Mouse (Mus musculus): ENCODE measurements around the gene Ip6k1. TPM values are rescaled to one million over a fixed set of nuclear protein-coding genes. Genes with fewer than 3 reads are reported as not detected.

Gene Ip6k1
- 10 to 100 TPM; 26.3 to 28.8 TPM for total RNA-seq (2021)
- long read RNA-seq, experiment 1, full-length matches to known transcripts = 19 of 30 reads
- long read RNA-seq, experiment 1, partial matches to known transcripts = 1 of 30 reads
- long read RNA-seq, experiment 1, other reads (novel, unspliced or antisense) = 10 of 30 reads
- long read RNA-seq, experiment 2, full-length matches to known transcripts = 19 of 47 reads
- long read RNA-seq, experiment 2, partial matches to known transcripts = 5 of 47 reads
- long read RNA-seq, experiment 2, other reads (novel, unspliced or antisense) = 23 of 47 reads

DNA sequence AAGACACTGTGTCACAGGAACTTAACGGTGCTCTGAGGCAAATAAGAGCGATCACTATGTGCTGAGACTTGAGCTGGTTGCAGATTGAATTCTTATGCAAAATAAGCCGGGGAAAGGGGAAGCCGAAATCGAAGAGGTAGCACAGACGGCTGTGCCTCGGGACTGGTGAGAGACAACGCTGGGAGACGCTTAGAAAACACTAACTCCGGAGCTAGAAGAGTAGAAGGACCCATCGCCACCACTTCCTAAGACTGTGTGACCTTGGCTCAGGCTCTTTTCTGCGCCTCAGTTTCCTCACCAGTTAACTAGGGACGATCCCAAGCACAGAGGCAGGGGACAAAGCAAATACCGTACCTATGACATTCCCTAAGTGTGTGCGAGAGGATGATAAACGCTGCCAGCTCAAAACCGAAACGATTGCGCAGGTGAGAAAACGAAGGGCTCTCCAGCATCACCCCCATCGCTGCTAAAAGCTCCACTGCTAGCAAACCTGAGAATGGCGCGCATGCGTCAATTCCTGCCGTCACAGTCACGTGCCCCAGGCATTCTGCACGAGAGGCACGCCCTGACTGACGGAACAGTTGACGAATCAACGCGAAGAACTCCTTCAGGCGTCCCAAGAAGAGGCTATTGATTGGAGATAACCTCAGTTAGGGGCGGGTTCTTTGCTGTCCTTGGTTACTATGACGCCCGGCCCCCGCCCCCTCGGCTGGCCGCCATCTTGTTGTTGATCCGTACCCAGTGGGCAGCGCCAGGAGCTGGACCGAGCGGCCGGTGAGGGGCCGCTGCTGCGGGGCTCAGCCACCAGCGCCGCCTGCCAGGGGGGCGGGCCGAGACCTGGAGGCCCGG, at the start of gene Ip6k1:
TSS of gene Ip6k1 (plus strand) at position 580 of the 849 bp plus-strand sequence.
- DNase-seq = peak; percentile 100
- intact Hi-C loops (cut with DNase I; ENCODE audit: low total_unique reads) = no loop called here

DNA sequence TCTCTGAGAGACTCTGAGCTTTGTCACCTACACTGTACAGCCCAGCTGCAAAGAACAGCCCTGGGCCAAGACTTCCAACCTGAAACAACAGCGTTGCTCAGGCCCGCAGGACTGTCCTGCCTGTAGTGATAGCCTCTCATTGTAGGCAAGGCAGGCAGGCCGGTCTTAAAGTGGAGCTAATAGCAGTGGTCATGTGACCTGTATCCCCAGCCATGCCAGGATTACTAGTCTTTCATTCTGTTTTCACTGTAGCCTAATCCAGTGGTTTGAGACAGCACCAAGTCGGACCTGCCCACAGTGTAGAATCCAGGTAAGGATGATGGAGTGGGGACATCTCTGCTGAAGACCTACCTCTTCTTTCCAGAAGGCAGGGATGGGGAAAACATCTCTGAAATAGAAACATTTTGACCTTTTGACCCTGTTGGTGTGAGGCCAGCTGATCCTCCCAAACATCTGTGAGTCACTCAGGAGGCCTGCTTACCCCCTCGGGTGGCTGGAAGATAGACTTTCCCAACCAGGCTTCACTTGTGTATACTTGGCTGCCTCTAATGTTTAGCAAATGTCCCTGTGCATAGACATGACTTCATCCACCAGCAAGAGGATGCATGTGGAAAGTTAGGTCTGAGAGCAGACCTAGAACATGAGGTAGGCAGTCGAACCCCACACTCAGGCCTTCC, 46.5 kb upstream of the Ip6k1 start:
- DNase-seq = no peak
- intact Hi-C loops (cut with DNase I; ENCODE audit: low total_unique reads) = no loop called here

DNA sequence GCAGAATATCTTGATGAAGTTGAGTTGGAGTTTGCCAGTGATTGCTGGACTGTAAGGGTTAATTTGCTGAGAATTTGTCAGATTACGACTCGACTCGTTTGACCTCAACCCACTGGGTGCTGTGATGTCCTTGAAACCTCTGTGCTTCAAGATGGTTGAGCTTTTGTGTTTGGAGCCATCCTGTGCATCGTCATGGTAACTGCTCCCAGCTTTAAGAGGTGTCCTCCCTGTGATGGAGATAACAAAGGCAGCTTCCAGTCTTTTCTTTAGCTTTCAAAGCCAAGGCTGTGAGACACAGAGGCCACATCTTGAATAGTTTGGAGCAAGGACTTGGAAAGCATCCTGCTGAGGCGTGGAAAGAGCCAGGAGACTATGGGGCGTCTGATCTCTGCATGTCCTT, 45.2 kb upstream of the Ip6k1 start:
- intact Hi-C loops (cut with DNase I; ENCODE audit: low total_unique reads) = no loop called here
- no peak for DNase-seq

DNA sequence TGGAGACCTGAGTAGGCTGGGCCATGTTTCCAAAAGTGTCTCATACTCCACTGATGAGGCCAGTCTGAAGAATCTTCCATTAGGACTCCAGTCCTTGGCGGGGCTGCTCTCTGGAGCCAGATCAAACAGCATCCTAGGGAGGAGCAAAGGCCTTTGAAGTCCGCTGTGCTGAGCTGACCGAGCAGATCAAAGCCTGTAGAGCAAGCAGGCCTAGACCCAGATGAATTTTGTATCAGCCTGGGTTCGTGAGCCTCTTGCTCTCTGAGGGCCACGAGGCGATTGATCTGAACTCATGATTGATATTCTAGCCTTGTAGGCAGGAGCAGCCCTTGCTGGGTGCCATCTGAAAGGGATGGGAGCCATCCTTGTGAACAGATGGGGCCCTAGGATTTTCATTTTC, 42.4 kb upstream of the Ip6k1 start:
- DNase-seq = no peak
- intact Hi-C loops (cut with DNase I; ENCODE audit: low total_unique reads) = no loop called here

DNA sequence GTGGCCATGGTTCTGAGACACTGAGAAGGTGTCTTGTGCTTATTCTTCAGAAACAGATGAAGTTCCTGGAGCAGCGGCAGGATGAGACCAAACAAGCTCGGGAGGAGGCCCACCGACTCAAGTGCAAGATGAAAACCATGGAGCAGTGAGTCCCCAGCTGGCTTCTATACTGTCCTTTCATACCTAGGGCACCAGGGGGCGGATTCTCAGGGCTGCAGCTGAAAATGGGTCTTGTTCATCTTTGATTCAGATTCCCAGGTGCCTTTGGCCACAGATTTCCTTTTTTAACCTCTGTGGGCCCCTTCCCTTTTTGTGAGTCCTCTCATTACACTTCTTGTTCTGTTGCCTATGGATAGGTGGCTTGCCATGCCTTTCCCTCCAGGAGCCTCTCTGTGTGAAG, 41.4 kb upstream of the Ip6k1 start:
- intact Hi-C loops (cut with DNase I; ENCODE audit: low total_unique reads) = no loop called here
- DNase-seq = no peak

DNA sequence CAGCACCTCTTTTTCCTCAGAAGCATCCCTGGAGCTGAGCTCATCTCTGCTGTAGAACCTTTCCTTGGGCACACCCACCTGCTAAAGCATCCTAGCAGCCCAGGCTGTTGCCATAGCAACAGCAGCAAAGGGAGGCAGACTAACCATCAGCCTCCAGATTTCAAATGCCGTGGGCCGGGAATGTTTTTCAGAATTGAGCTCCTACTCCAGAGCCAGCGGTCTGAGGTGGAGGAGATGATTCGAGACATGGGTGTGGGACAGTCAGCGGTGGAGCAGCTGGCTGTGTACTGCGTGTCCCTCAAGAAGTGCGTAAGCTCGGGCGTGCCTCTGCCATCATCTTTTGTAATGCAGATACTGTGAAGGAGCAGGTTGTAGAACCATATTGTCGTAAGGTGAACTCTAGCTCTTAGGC, 40.9 kb upstream of the Ip6k1 start:
- intact Hi-C loops (cut with DNase I; ENCODE audit: low total_unique reads) = no loop called here
- no peak for DNase-seq

DNA sequence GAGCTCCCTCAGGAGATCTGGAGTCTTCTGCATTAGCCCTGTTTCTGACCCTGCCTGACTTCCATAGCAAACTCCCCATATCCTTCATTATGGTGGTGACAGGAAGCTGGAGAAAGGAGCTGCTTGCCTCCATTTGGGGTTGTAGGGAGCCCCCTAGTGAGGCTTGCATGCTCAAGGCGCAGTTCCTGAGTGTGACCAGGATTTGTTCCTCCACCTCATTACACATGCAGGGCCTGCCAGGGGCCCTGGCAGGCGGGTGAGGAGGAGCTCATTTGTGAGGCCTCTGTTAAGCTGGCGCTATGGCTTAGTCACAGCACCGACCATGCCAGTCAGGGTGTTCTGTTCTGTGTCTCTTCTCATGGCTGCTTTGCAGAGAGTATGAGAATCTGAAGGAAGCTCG, 40.4 kb upstream of the Ip6k1 start:
- DNase-seq = no peak
- intact Hi-C loops (cut with DNase I; ENCODE audit: low total_unique reads) = no loop called here

DNA sequence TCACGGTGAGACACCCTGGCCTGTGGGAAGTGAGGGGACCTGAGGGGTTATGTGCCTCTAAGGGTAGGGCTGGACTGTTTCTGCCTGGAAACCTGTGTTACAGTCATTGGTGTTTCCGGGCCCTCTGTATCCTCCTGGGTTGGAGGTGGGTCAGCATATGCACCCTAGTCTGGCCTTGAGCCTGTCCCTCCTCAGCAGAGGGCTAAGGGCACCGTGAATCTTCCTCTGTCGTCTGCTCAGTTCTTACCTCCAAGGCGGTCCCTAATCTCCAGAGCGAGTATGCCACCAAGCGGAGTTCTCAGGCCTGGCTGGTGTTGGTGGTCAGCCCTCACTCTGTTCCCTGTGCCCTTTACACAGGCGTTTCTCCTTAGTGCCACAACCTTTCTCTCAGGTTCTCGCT, 39.4 kb upstream of the Ip6k1 start:
- no peak for DNase-seq
- intact Hi-C loops (cut with DNase I; ENCODE audit: low total_unique reads) = no loop called here

DNA sequence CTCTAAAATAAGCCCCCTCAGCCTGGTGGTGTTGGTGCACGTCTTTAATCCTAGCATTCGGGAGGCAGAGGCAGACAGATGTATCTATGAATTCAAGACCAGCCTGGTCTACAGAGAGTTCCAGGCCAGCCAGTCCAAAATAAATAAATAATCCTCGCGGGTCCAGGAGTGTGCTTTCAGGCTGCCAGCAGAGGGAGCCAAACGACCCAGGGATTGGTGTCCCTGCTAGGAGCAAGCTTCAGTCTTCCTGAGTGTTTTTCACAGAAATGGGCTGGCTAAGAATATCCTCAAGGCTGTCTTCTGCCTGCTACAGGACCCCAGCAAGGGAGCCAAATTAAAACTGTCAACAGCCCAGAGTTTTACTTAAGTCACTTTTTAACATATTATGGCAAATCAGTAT, 38.6 kb upstream of the Ip6k1 start:
- intact Hi-C loops (cut with DNase I; ENCODE audit: low total_unique reads) = no loop called here
- peak; percentile 89 for DNase-seq

DNA sequence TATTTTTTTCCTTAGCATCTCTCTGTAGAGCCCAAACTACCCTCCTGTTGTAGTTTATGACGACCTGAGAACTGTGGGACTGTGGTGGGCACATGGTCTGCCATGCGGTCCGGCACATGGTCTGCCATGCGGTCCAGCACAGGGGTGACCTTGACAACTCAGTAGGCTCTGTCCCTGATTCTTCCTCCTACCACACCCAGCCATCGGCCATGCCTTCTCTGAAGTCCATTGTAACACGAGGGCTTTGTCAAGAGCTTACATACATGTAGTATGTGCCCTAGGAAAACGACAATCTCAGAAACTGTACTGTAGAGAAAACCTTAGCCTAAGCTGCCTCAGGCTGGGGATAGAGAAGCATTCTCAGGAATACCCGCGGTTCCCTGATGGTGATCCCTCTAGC, 37.6 kb upstream of the Ip6k1 start:
- intact Hi-C loops (cut with DNase I; ENCODE audit: low total_unique reads) = loop anchor here (5.0 kb wide), 1 partner anchor 98 kb away; no protein-coding TSS in a partner anchor

DNA sequence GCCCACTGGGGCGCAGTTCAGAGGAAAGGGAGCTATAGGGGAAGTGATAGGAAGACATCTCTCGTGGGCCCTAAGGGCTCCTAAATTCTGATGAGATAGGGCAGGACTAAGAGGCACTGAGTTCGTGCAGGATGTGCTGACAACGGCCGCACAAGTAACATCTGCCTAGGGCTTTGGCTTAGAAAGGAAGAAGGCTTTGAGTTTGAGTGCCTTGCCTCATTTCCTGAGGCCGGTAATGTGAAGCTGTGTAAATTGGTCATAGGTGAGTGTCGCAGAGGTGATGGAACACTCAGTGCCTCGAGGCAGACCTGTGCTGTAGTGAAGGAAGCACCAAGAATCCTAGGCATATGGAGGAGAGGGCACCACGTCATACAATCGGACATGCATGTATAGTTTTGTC, 35.6 kb upstream of the Ip6k1 start:
- intact Hi-C loops (cut with DNase I; ENCODE audit: low total_unique reads) = loop anchor here (5.0 kb wide), 1 partner anchor 96 kb away; no protein-coding TSS in a partner anchor
- DNase-seq = no peak

More for the DNA sequence above, 37.6 kb upstream of the Ip6k1 start:
- no peak for DNase-seq

DNA sequence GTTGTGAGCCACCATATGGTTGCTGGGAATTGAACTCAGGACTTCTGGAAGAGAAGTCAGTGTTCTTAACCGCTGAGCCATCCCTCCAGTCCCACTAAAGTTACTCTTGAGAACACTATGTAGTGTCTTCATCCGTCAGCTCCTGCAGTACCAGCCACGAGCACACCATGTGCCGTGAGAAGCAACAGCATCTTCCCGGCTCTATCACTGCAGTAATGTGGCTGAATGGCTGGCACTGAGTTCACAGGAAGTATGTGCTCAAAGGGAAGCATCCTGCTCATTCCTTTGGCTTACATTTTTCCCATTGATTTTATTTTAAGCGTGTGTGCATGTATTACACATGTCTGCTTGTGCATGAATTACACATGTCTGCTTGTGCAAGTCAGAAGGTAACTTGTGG, 34.9 kb upstream of the Ip6k1 start:
- intact Hi-C loops (cut with DNase I; ENCODE audit: low total_unique reads) = loop anchor here (5.0 kb wide), 1 partner anchor 95 kb away; no protein-coding TSS in a partner anchor
- DNase-seq = no peak

DNA sequence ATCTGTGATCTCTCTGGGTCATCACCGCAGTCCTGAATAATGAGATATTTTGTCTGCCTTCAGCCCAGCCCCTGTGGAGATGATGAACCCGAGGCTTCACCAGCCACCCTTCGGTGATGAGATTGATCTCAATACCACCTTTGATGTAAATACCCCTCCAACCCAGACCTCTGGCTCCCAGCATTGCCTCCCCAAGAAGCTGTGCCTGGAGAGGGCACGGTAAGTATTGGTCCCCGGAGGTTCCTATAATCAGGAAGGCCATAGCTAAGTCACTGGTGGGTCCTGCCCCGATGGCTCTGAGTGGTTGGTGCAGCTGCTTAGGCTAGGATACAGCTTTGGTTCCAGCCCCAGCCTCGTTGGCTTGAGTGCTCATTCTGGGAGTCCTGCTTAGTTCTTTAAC, 33.8 kb upstream of the Ip6k1 start:
- intact Hi-C loops (cut with DNase I; ENCODE audit: low total_unique reads) = loop anchor here (5.0 kb wide), 1 partner anchor 94 kb away; no protein-coding TSS in a partner anchor
- DNase-seq = no peak

DNA sequence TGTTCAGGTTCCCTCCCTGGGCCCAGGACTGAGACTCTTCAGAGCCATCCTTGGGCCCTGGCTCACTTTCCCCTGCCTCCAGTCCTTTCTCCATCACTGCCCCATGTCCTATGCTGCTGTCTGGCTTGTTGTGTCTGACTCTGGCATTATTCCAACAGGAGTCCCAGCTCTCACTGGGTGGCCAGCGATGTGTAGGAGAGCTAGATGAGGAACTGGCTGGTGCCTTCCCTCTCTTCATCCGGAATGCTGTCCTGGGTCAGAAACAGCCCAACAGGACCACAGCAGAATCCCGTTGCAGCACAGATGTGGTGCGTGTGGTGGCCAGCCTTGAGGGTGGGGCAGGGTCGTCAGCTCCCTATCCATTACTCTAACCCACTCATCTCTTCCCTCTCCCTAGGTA, 32.0 kb upstream of the Ip6k1 start:
- intact Hi-C loops (cut with DNase I; ENCODE audit: low total_unique reads) = no loop called here
- DNase-seq = no peak

DNA sequence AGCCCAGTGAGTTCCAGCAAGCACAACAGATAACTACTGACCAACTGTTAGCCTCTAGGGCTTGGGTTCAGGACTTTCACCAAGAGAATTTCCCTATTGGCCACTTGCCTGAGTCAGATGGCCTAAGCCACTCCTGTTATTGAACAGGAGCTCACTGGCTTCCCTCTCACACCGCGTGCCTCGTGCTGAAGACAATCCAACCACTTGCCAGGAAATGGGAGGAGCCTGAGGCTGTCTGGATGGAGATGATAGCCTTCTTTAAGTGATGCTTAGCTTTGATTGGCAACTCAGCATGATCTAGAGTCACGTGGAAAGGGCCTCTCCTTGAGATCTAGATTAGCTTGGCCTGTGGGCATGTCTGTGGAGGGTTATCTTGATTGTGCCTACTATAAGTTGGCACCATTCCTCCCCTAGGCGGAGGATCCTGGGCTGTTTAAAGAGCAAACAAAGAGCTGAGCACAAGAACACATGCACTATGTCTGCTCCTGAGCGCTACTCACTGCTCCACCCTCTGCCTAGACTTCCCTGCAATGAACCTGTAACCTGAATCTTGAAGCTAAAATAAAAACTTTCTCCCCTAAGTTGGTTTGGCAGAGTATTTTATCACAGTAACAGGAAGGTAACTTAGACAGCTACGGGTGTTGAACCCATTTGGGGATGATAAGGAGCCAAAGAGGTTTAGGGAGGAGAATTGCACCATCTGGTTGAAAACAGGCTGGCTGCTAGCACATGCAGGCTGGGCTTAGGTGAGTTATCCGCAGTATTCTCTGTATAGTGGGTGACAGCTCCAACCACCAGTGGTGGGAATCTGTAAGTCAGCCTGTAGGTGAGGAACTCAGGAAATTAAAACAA, 30.4 kb upstream of the Ip6k1 start:
- DNase-seq = no peak
- intact Hi-C loops (cut with DNase I; ENCODE audit: low total_unique reads) = no loop called here

DNA sequence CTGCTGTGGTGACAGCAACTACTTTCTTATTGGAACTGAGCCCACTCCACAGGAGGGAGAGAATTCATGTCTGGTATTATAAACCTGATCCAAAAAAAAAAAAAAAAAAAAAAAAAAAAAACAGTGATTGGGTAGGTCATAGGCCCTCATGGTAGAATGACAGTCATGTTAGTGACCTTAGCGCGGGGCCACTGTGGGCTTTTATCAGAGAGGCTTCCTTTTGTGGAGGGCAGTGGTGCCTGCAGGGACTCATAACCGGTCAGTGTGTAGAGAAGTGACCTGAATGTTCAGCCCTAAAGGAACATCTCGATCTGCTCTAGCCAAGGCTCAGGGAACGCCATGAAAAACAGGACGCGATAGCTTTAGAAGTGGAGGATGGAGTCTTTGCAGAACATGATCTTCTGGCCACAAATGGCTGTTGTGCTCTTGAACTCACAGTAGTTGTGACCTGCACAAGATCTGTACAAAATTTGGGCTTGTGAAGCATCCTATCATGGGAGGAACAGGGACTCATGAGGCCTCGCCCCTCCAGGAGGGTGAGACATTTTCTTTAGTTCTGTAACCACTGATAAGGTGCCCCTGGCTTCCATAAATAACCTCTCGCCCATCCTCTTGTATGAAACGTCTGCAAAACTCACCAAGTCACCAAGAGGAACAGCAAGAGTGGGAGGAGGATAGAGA, 27.7 kb upstream of the Ip6k1 start:
- no peak for DNase-seq
- intact Hi-C loops (cut with DNase I; ENCODE audit: low total_unique reads) = no loop called here

DNA sequence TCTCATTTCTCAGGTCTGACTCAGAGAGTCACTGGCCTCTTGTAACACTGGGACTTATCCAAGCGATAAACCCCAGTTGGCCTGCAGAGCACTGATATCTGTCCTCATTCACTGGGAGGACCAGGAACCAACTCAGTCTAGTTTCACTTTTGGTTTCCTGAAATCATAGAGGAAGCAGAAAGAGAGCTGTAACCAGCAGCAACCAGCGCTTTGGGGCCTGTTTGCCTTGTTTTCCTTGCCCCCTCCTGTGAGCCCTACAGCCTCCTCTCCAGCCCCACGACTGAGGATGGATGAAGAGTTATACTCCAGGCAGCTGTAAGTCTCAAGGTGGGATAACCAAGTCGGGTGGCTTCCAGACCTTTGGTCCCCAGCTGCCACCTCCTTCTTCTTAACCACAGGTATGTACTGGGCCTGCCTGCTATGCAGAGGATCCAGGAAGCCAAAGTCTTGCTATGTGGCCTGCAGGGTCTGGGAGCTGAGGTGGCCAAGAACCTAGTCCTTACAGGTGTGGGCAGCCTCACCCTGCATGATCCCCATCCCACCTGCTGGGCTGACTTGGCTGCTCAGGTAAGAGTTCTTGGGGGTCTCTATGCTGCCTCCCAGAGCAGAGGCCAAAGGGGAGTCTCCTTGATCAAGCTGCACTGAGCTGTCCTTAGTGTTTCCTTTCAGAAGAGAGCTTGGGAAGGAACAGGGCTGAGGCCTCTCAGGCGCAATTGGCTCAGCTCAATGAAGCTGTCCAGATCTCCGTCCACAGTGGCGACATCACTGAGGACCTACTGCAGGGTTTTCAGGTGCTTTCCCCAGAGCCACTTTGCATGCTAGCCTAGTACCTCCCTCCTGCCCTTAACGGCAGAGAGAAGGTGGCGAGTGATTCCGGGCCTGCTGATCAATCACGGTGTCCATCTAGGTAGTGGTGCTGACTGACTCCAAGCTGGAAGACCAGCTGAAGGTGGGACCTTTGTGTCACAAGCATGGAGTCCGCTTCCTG, 26.6 kb upstream of the Ip6k1 start, which contains the start of gene Uba7:
TSS of gene Uba7 (plus strand) at position 107 of the 988 bp plus-strand sequence.
- intact Hi-C loops (cut with DNase I; ENCODE audit: low total_unique reads) = no loop called here
- no peak for DNase-seq

DNA sequence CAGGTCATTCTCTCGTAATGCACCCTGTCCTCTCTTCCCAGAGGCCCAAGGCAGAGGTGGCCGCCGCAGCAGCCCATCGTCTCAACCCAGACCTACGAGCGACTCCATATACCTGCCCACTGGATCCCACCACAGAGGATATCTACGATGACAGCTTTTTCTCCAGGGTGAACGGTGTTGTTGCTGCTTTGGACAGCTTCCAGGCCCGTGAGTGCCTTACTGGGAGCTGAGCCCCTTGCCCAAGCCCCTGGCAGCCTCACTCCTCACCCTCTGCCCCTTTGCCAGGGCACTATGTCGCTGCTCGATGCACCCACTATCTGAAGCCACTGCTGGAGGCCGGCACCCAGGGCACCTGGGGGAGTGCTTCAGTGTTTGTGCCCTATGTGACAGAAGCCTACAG, 23.5 kb upstream of the Ip6k1 start:
- intact Hi-C loops (cut with DNase I; ENCODE audit: low total_unique reads) = no loop called here
- DNase-seq = no peak
